Mouse (Mus musculus): Measurements from ENCODE around the gene Itpr2.

DNA sequence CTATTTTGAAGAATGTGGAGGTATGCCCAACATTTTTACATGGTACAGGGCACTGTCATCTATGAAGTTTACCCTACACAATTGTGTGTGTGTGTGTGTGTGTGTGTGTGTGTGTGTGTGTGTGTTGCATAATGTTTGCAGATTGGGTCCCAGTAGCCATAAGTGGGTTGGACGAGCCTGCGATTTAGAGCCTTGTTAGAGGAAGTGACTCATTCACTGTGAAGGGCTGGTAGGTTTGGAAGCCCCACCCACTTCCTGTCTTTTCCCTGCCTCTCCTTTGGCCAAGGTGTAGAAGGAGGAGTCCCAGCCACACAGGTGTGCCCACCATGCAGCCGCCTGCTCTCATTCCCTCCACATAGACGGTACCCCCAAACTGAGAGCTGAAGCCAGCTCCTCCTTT is 188.6 kb downstream of the Itpr2 start:
- TF ChIP-seq CTCF (IDR thresholded peaks at IDR 0.05; ENCODE audit: extremely low read depth, insufficient read depth, insufficient read length, insufficient replicate concordance) = no peak
- no peak for TF ChIP-seq POLR2A (IDR thresholded peaks at IDR 0.05; ENCODE audit: low read depth, low read length)
